Mouse (Mus musculus) c-Kit-positive CD71-positive TER-119-negative erythroid progenitor cells, embryonic 14.5 days (primary cell): ENCODE results near the gene Ip6k2.
A peak's percentile ranks its signal among the peaks of the same experiment; 100 is the strongest.

Experiments
- DNase-seq: peaks from one replicate; pipeline ENCODE4 v3.0.0-alpha.2; 2013; ENCODE audit warnings: low read depth

Gene Ip6k2

GRCm38 (mm10) chr9:108783548-108784463, at the start of gene Ip6k2:
TSS of gene Ip6k2 (plus strand) at chr9:108783796.
- peak; percentile 85 for DNase-seq

DNA sequence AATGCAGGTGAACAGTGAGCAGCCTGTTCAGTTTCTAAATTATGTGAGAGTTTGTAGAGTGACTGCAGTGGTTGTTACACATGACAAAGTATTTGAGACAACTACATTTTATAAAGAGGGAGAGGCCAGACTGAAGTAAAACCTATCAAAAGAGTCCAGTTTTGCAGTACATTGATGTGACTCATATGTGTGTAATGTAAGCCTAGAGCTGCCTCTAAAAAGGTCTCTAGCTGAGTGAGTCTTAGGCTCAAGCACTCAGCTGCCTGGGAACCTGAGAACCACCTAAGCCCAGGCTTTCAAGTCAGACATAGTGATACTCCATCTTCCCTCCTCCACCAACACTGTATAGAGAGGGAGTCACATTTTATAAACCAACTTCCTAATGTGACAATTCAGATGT, 49.0 kb upstream of the Ip6k2 start:
- no peak for DNase-seq

- DNase-seq: no peak
Measured at GRCm38 (mm10) chr9:108739239-108739638, 44.4 kb upstream of the Ip6k2 start.

GRCm38 (mm10) chr9:108740062-108740461, 43.5 kb upstream of the Ip6k2 start:
- DNase-seq: no peak

GRCm38 (mm10) chr9:108742048-108742447, 41.5 kb upstream of the Ip6k2 start:
- DNase-seq: no peak

DNA sequence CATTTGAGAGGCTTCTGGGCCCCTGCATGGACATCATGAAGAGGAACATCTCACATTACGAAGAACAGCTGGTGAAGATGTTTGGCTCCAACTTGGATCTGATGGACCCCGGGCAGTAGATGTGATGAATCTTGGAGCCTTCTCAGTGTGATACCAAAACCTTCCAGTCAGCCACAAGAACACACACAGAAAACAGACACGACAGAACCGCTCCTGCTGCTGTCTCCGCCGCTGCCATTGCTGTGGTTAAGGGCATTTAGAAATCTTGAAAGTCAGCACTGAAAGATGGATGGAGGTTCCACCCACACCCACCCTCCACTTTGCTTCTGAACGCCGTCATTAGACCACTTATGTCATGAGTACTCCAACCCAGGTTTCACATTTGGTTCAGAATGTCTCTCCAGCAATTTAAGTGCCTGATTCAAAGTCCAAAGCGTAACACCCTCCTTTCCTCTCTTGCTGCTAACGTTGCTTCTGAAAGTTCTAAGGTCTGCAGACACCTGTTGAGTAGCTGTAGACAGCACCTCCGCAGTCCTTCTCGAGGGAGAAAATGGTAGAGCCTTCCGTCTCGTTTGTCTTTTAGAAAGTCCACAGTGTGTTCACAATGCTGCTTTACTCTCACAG, 36.6 kb upstream of the Ip6k2 start:
- DNase-seq: no peak

DNA sequence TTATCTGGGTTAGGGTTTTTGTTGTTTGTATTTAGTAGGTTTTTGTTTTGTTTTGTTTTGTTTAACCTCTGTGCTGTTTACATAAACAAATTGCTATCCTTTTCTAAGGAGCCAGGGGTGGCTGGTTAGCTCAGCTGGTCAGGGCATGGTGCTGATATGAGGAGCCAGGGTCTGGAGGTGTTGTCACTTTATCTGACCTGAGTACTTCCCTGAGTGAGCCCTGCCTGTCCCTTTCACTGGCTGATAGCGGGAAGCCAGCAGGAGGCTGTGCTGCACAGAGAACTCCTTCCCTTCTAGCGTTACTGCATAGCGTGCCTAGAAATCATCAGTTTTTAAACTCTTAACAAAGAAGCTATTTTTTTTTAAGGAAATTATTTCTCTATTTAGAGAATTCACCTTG, 35.9 kb upstream of the Ip6k2 start:
- no peak for DNase-seq

DNA sequence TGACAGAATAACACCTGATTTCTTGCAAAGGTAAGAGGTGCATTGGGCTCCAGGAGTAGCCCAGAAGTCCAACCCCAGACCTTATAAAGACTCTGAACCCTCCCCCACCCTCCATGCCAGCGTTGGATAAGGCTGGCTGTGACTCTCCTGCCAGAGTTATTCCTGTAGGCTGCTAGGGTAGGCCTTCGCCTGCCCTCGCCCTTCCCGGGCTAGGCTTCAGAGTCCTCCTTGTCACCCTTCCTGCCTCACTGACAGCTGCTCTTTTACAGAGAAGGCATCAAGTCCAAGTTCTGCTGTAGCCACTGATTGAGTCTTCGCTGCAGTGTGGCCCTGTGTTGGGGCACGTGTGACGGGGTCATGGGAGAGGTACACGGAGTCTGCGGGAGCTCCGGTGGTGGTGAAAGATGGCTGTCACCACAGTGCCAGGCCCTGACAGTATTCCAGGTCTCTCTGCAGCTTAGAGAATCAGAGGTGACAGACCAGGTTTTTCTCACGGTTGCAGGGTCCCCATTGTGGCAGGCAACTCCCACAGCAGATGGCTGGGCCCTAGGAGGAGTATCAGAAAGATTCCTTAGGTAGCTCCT, 34.9 kb upstream of the Ip6k2 start:
- no peak for DNase-seq

- DNase-seq: no peak
Measured at GRCm38 (mm10) chr9:108750616-108751015, 33.0 kb upstream of the Ip6k2 start.

DNA sequence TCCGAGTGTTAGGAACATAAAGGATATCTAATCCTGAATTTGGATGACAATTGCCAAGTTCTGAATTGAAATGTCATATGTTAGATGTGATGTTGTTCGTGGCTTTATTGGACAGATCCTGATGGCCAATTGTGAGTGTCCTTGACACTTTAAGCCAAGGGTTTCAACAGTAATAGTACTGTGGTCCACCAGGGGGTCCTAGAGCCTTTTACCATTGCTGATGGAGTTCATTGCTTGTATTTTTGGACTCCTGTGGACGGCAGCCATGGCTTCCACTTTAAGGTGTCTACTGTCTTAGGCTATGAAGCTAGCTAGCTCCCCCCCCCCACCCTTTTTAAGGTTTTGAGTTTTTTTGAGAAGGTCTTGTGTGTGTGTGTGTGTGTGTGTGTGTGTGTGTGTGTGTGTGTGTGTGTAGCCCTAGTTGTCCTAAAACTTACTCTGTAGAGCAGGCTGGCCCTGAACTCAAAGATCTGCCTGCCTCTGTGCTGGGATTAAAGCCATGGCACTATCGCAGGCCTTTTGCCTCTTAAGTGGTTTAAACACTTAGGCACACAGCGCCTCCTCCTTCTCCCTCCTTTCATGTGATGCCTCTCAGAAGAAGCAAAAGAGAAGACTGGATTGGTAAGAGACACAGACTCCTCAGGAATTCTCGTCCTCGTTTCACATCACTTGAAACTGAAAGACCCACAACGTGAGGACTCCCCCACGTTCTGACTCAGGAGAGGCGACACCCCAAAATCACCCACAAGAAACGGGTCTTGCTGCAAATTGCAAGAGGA, 31.3 kb upstream of the Ip6k2 start:
- DNase-seq: no peak

- no peak for DNase-seq
Measured at GRCm38 (mm10) chr9:108753326-108753725, 30.3 kb upstream of the Ip6k2 start.

DNA sequence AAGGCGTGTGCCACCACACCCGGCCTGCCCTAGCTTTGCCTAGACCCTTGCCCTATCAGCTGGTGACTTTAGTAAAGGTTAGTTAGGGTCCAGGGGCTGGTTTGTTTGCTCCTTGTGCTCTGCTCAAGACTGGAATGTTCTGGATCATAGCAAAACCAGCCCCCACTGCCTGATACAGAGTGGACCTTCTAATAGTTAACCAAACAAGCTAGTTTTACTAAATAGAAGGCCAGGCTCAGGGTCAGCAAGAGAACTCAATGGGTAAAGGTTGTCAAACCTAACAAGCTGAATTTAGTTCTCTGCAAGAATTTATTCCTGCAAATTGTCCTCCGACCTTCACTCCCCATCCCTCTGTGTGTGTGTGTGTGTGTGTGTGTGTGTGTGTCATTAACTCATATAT, 29.6 kb upstream of the Ip6k2 start:
- no peak for DNase-seq

- no peak for DNase-seq
Measured at GRCm38 (mm10) chr9:108754423-108754822, 29.2 kb upstream of the Ip6k2 start.

DNA sequence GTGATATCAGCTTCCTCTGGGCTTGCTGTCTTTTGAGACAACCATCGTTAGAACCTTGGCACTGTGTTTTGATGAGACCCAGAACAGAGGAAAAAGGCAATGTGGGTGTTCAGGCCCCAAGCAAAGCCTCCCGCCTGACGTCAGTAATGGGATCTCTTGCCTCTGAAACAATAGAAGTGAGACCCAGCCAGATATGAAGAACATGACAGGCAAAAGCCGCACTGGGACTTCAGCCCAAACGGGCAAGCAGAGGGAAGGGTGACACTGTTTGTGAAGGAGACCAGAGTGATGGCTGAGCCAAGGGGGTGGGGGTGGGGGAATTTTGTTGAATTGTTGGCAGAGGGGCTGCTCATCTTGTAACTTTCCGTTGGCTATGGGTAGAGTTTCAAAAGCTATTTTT, 26.2 kb upstream of the Ip6k2 start:
- DNase-seq: no peak

GRCm38 (mm10) chr9:108759121-108759520, 24.5 kb upstream of the Ip6k2 start:
- no peak for DNase-seq

- peak; percentile 59 for DNase-seq
Measured at GRCm38 (mm10) chr9:108759805-108760204, 23.8 kb upstream of the Ip6k2 start.

GRCm38 (mm10) chr9:108761561-108761960, 22.0 kb upstream of the Ip6k2 start:
- DNase-seq: no peak

DNA sequence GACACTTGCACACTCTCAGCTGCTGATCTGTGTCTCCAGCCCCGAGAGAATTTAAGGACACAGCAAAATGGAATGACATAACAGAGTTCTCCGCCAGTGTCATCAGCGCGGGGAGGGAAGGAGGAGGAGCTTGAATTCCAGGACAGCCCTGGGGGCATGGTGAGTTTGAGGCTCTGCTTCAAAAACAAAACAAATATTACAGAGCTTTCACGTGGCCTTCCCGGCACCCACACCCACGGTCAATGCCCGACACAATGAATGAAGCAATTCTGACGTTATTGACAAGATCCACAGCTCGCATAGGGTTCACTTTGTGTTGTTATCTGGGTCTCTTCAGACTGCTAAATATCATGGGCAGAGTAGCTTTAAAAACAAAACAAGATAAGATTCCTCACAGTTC, 18.6 kb upstream of the Ip6k2 start:
- no peak for DNase-seq

DNA sequence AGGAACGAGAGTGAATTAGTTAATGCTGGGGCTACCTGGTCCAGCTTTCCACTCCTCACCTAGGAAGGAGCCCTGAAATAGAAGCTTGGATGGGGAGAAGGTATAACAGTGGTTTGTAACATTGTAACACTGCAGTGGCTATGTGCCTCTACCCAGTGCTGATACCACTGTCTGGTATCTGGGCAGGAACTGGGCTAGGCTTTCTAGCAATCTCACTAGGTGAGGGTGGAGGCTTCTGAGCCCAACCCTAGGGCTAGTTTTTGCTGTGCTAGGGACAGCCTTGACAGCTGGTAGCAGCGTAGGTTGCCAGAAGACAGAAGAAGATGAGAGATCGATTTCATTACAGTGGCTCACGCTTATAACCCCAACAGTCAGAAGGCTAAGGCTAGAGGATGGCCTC, 7.0 kb upstream of the Ip6k2 start:
- no peak for DNase-seq

DNA sequence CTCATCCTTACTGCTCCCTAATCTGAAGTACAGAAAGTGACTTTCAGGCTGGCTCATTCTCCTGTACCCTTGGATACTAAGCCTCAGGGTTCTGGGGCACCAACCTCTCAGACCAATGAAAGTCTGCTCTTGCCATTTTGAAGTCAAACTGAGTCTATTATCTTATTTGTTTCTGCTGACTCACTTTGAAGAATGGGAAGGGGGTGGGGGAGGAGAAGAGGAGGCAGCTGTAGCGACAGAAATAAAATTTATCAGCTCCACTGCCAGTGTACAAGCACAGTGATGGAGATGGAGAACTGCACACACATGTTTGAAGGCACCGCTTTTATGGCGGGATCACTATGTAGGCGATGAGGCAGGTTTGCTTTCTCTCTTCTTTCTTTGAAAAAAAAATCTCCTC, 6.3 kb upstream of the Ip6k2 start:
- DNase-seq: no peak

DNA sequence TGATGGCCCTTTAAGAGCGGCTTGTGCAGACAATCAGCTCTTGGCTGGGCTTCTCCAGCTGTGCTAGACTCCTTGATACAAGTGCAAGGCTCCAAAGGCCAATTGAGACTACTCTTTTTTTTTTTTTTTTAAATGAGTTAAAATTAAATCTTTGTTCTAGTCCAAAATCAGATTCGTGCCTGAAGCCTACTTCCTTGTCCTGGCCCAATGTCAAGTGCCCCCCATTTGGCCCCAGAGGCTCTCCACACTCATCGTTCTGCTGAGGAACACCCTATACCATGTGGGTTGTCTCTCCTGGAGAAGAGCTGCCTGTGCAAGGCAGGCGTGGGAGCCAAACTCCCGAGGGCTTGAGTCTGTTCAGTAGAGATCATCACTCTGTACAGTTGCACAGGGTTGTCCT, 2.6 kb upstream of the Ip6k2 start:
- DNase-seq: no peak

GRCm38 (mm10) chr9:108781891-108782290, 1.7 kb upstream of the Ip6k2 start:
- no peak for DNase-seq
